Mouse (Mus musculus): ENCODE results near the gene Tepsin. TPM values are rescaled to one million over a fixed set of nuclear protein-coding genes. Genes with fewer than 3 reads are reported as not detected.

Tepsin gene
- total and polyA plus RNA-seq, 2 experiments from 2014 or later, result 13.8 to 31.6 TPM

- H3K9me3 ChIP-seq (ENCODE audit: low read length), result no peaks in the 10 kb centered on the region
- peaks cover 3% of the 10 kb centered on the region; the same call in 1 of the 2 replicates for H3K4me1 ChIP-seq (ENCODE audit: insufficient read depth, low read length)
- no peak for TF ChIP-seq CTCF (IDR thresholded peaks at IDR 0.05; ENCODE audit: low read depth)
- H3K27me3 ChIP-seq (ENCODE audit: insufficient read depth, low read length), result no peaks in the 10 kb centered on the region
- ATAC-seq (no peak), DNase-seq (ENCODE audit: low spot score) (peak; percentile 5)
- no peak overlapping the region for H3K4me2 ChIP-seq (ENCODE audit: low read depth, low read length)
- H3K36me3 ChIP-seq (ENCODE audit: insufficient read depth, low read length), result peaks cover 8% of the 10 kb centered on the region; the same call in 1 of the 2 replicates
- H3K9ac ChIP-seq (replicated peaks; ENCODE audit: low read length), result no peak overlapping the region
- H3K27ac ChIP-seq, result no peak overlapping the region
- H3K4me3 ChIP-seq (ENCODE audit: low read length), result no peak overlapping the region
- WGBS, result 37% methylated on average over 23 of the region's 23 CpGs
Measured at GRCm38 (mm10) chr11:120136796-120137624, 38.5 kb upstream of the Tepsin start.

GRCm38 (mm10) chr11:120136195-120136594, 37.7 kb upstream of the Tepsin start:
- H3K4me3 ChIP-seq (ENCODE audit: low read length), result no peak overlapping the region
- no peaks in the 10 kb centered on the region for H3K9me3 ChIP-seq (ENCODE audit: low read length)
- DNase-seq (ENCODE audit: low spot score) (no peak), ATAC-seq (no peak)
- WGBS, result 62% methylated on average over 8 of the region's 8 CpGs
- no peak overlapping the region for H3K27ac ChIP-seq
- H3K4me2 ChIP-seq (ENCODE audit: low read depth, low read length), result no peak overlapping the region
- no peaks in the 10 kb centered on the region for H3K27me3 ChIP-seq (ENCODE audit: insufficient read depth, low read length)
- H3K9ac ChIP-seq (replicated peaks; ENCODE audit: low read length), result no peak overlapping the region
- peaks cover 11% of the 10 kb centered on the region for H3K36me3 ChIP-seq (ENCODE audit: insufficient read depth, low read length)
- peaks cover 3% of the 10 kb centered on the region; the same call in 1 of the 2 replicates for H3K4me1 ChIP-seq (ENCODE audit: insufficient read depth, low read length)
- no peak for TF ChIP-seq CTCF (IDR thresholded peaks at IDR 0.05; ENCODE audit: low read depth)

GRCm38 (mm10) chr11:120134847-120135530, 36.5 kb upstream of the Tepsin start:
- Histone ChIP-seq H3K4me2 (ENCODE audit: low read depth, low read length) (no peak overlapping the region), H3K27ac (no peak overlapping the region), H3K9me3 (ENCODE audit: low read length) (no peaks in the 10 kb centered on the region), H3K36me3 (ENCODE audit: insufficient read depth, low read length) (peaks cover 16% of the 10 kb centered on the region), H3K9ac (replicated peaks; ENCODE audit: low read length) (no peak overlapping the region), H3K4me3 (ENCODE audit: low read length) (no peak overlapping the region), H3K27me3 (ENCODE audit: insufficient read depth, low read length) (no peaks in the 10 kb centered on the region), H3K4me1 (ENCODE audit: insufficient read depth, low read length) (peaks cover 3% of the 10 kb centered on the region; the same call in 1 of the 2 replicates)
- DNase-seq (ENCODE audit: low spot score) (no peak), ATAC-seq (no peak)
- TF ChIP-seq CTCF (IDR thresholded peaks at IDR 0.05; ENCODE audit: low read depth), result no peak
- WGBS, result 90% methylated on average over 9 of the region's 9 CpGs

GRCm38 (mm10) chr11:120134148-120134547, 35.6 kb upstream of the Tepsin start:
- no peak overlapping the region for H3K9ac ChIP-seq (replicated peaks; ENCODE audit: low read length)
- ATAC-seq, result no peak

GRCm38 (mm10) chr11:120129281-120129680, 30.8 kb upstream of the Tepsin start:
- Histone ChIP-seq H3K4me3 (ENCODE audit: low read length) (no peak overlapping the region), H3K4me1 (ENCODE audit: insufficient read depth, low read length) (no peaks in the 10 kb centered on the region), H3K27me3 (ENCODE audit: insufficient read depth, low read length) (no peaks in the 10 kb centered on the region), H3K27ac (no peak overlapping the region), H3K36me3 (ENCODE audit: insufficient read depth, low read length) (peaks cover 31% of the 10 kb centered on the region), H3K9ac (replicated peaks; ENCODE audit: low read length) (no peak overlapping the region), H3K4me2 (ENCODE audit: low read depth, low read length) (no peak overlapping the region), H3K9me3 (ENCODE audit: low read length) (no peaks in the 10 kb centered on the region)
- WGBS, result 68% methylated on average over 7 of the region's 7 CpGs
- DNase-seq (ENCODE audit: low spot score), result no peak
- TF ChIP-seq CTCF (IDR thresholded peaks at IDR 0.05; ENCODE audit: low read depth), result no peak
- no peak for ATAC-seq

More at GRCm38 (mm10) chr11:120134148-120134547, 35.6 kb upstream of the Tepsin start:
- no peaks in the 10 kb centered on the region for H3K9me3 ChIP-seq (ENCODE audit: low read length)
- H3K4me2 ChIP-seq (ENCODE audit: low read depth, low read length), result no peak overlapping the region
- H3K36me3 ChIP-seq (ENCODE audit: insufficient read depth, low read length), result peaks cover 16% of the 10 kb centered on the region
- H3K27me3 ChIP-seq (ENCODE audit: insufficient read depth, low read length), result no peaks in the 10 kb centered on the region
- no peak overlapping the region for H3K27ac ChIP-seq
- no peak for TF ChIP-seq CTCF (IDR thresholded peaks at IDR 0.05; ENCODE audit: low read depth)
- peaks cover 3% of the 10 kb centered on the region; the same call in 1 of the 2 replicates for H3K4me1 ChIP-seq (ENCODE audit: insufficient read depth, low read length)
- H3K4me3 ChIP-seq (ENCODE audit: low read length), result no peak overlapping the region
- WGBS, result 96% methylated on average over 5 of the region's 5 CpGs
- no peak for DNase-seq (ENCODE audit: low spot score)

GRCm38 (mm10) chr11:120126845-120127244, 28.3 kb upstream of the Tepsin start:
- Histone ChIP-seq H3K9ac (replicated peaks; ENCODE audit: low read length) (no peak overlapping the region), H3K9me3 (ENCODE audit: low read length) (no peaks in the 10 kb centered on the region), H3K4me3 (ENCODE audit: low read length) (no peak overlapping the region), H3K4me2 (ENCODE audit: low read depth, low read length) (no peak overlapping the region), H3K36me3 (ENCODE audit: insufficient read depth, low read length) (peaks cover 29% of the 10 kb centered on the region), H3K4me1 (ENCODE audit: insufficient read depth, low read length) (no peaks in the 10 kb centered on the region), H3K27me3 (ENCODE audit: insufficient read depth, low read length) (no peaks in the 10 kb centered on the region), H3K27ac (no peak overlapping the region)
- peak; percentile 13; the same call in 1 of the 2 replicates for TF ChIP-seq CTCF (IDR thresholded peaks at IDR 0.05; ENCODE audit: low read depth)
- DNase-seq (ENCODE audit: low spot score) (no peak), ATAC-seq (no peak)
- 78% methylated on average over 2 of the region's 2 CpGs for WGBS

Data from hindbrain, postnatal 0 days (tissue).